Mouse (Mus musculus): ENCODE measurements around the gene Trpm8.

GRCm38 (mm10) chr1:88280006-88280690 lies 2.7 kb downstream of the Trpm8 start:
- TF ChIP-seq CTCF (conservative IDR thresholded peaks at IDR 0.05; ENCODE audit: low read length) (no peak), POU5F1 (IDR thresholded peaks at IDR 0.05; ENCODE audit: borderline replicate concordance, low read length) (no peak)

Data from E14TG2a.4 (cell line).